ENCODE assay signal across 16 mouse cellular contexts in genomic region chr11:115982472-115982871, GRCm38 (mm10). TPM values are rescaled to one million over a fixed set of nuclear protein-coding genes. Genes with fewer than 3 reads are reported as not detected.
DNase-seq lines count a peak whose midpoint lies in the region; ATAC-seq lines count a peak whose summit lies in the region.
"Had no signal": no experiment of that assay in that cellular context is flagged by ENCODE, and none has a peak within 500 bp of the region (broad histone marks: within the 10 kb centered on the region; RNA-seq: fewer than 3 reads in every experiment).

No protein-coding gene starts in this region.

- no peak overlapping the region for H3K4me2 ChIP-seq in midbrain, embryonic 15.5 days
- H3K4me2 ChIP-seq: embryonic facial prominence, embryonic 13.5 days; forebrain, embryonic 12.5 days; heart, embryonic 12.5 days; hindbrain, embryonic 15.5 days had no signal

- DNase-seq in cerebellum, adult 11-12 months = peak; percentile 53
- no peak for DNase-seq in cerebellum, postnatal 4 days (ENCODE audit: low spot score in 2 of 2)
- peak; percentile 35 for DNase-seq in cerebellum, adult 8-10 months
- DNase-seq in cerebellum, postnatal 14 days = peak; percentile 76 to 78
- DNase-seq in right cerebral cortex, adult 18-20 months = no peak
- DNase-seq in heart, postnatal 4 days = no peak
- DNase-seq: adrenal gland, postnatal 10 days; gastrocnemius, postnatal 14 days had no signal

- no peaks in the 10 kb centered on the region for H3K4me1 ChIP-seq in midbrain, embryonic 15.5 days
- H3K4me1 ChIP-seq: embryonic facial prominence, embryonic 13.5 days; forebrain, embryonic 12.5 days; heart, embryonic 12.5 days; hindbrain, embryonic 15.5 days had no signal

- H3K4me3 ChIP-seq in midbrain, embryonic 15.5 days = no peak overlapping the region
- H3K4me3 ChIP-seq: embryonic facial prominence, embryonic 13.5 days; forebrain, embryonic 12.5 days; heart, embryonic 12.5 days; hindbrain, embryonic 15.5 days had no signal

- 88% methylated on average over 15 of the region's 15 CpGs for WGBS in midbrain, embryonic 15.5 days

- no peaks in the 10 kb centered on the region for H3K9me3 ChIP-seq in midbrain, embryonic 15.5 days
- H3K9me3 ChIP-seq: embryonic facial prominence, embryonic 13.5 days; forebrain, embryonic 12.5 days; heart, embryonic 12.5 days; hindbrain, embryonic 15.5 days had no signal

- H3K27me3 ChIP-seq in midbrain, embryonic 15.5 days (replicated peaks) = peaks cover 2% of the 10 kb centered on the region; the same call in 1 of the 2 replicates
- H3K27me3 ChIP-seq: hindbrain, embryonic 15.5 days had no signal

- ATAC-seq in midbrain, embryonic 15.5 days (replicated peaks) = no peak
- ATAC-seq: forebrain, embryonic 16.5 days; intestine, embryonic 16.5 days had no signal

- H3K36me3 ChIP-seq in midbrain, embryonic 15.5 days (replicated peaks) = no peaks in the 10 kb centered on the region
- H3K36me3 ChIP-seq: embryonic facial prominence, embryonic 13.5 days; forebrain, embryonic 12.5 days; heart, embryonic 12.5 days; hindbrain, embryonic 15.5 days had no signal

- no peak overlapping the region for H3K9ac ChIP-seq in midbrain, embryonic 15.5 days
- H3K9ac ChIP-seq: embryonic facial prominence, embryonic 13.5 days; forebrain, embryonic 12.5 days; heart, embryonic 12.5 days; hindbrain, embryonic 15.5 days had no signal

- H3K27ac ChIP-seq in midbrain, embryonic 15.5 days = no peak overlapping the region
- H3K27ac ChIP-seq: embryonic facial prominence, embryonic 13.5 days; forebrain, embryonic 12.5 days; hindbrain, embryonic 15.5 days had no signal

RNA-seq across cellular contexts. Expression of gene Itgb4, which starts 8.0 kb away (rescaled TPM):
- total RNA-seq in heart, postnatal 4 days (2021) = 1 to 10 TPM; 5.0 to 5.4 TPM
- polyA plus RNA-seq in midbrain, embryonic 15.5 days (2015; fragmentation: Nextera tagmentation; extraction: Ambion mirVana) = 0.79 and 0.94 TPM in 2 replicates
- total RNA-seq: granulocyte monocyte progenitor cell, adult 5-6 weeks had no signal

RNA-seq across cellular contexts. Expression of gene Galk1, which starts 30.0 kb away (rescaled TPM):
- 10 to 100 TPM; 52.9 to 54.3 TPM for total RNA-seq in heart, postnatal 4 days (2021)
- polyA plus RNA-seq in midbrain, embryonic 15.5 days (2015; fragmentation: Nextera tagmentation; extraction: Ambion mirVana) = 53.2 and 58.5 TPM in 2 replicates

RNA-seq across cellular contexts. Expression of gene H3f3b, which starts 45.3 kb away (rescaled TPM):
- total RNA-seq in heart, postnatal 4 days (2021) = 100 to 1,000 TPM; 466 to 502 TPM
- polyA plus RNA-seq in midbrain, embryonic 15.5 days (2015; fragmentation: Nextera tagmentation; extraction: Ambion mirVana) = 2,073 and 2,119 TPM in 2 replicates

RNA-seq across cellular contexts. Expression of gene Unk, which starts 47.6 kb away (rescaled TPM):
- total RNA-seq in heart, postnatal 4 days (2021) = 10 to 100 TPM; 22.3 to 25.0 TPM
- polyA plus RNA-seq in midbrain, embryonic 15.5 days (2015; fragmentation: Nextera tagmentation; extraction: Ambion mirVana) = 39.7 and 40.7 TPM in 2 replicates

RNA-seq across cellular contexts. Expression of gene Recql5, which starts 49.2 kb away (rescaled TPM):
- total RNA-seq in heart, postnatal 4 days (2021) = 1 to 10 TPM; 8.0 to 10.0 TPM
- 22.4 and 25.7 TPM in 2 replicates for polyA plus RNA-seq in midbrain, embryonic 15.5 days (2015; fragmentation: Nextera tagmentation; extraction: Ambion mirVana)

Comparison
In these comparisons a context has a peak if more than half of its experiments do, and no peak if none do; other contexts are left out.
1. DNase-seq: peak in cerebellum, adult 11-12 months (single experiment), cerebellum, adult 8-10 months (single experiment) and cerebellum, postnatal 14 days (2 of 2); none in cerebellum, postnatal 4 days (0 of 2), right cerebral cortex, adult 18-20 months (single experiment) and heart, postnatal 4 days (single experiment).